Mouse (Mus musculus) liver, embryonic 12.5 days (tissue): Measurements from ENCODE around the gene Kcnk3. TPM values are rescaled to one million over a fixed set of nuclear protein-coding genes. Genes with fewer than 3 reads are reported as not detected.

Experiments
- ATAC-seq: fragments of 200-750 bp; cut with Nextera tagmentation; 2 replicates; pipeline ENCODE4 v1.8.0; 2017; ENCODE audit warnings: moderate number of reproducible peaks, mild to moderate bottlenecking, moderate library complexity
- H3K27ac ChIP-seq: fragments of 300-500 bp; sonication (generic); 2 replicates; pipeline ENCODE4 v1.5.1; 2016; ENCODE audit warnings: mild to moderate bottlenecking
- H3K27me3 ChIP-seq: fragments of 300-500 bp; sonication (generic); replicated peaks from 2 replicates; pipeline ENCODE4 v1.6.1; 2016; ENCODE audit warnings: mild to moderate bottlenecking, moderate library complexity
- H3K36me3 ChIP-seq: fragments of 300-500 bp; sonication (generic); 2 replicates; pipeline ENCODE4 v1.6.1; 2016; ENCODE audit warnings: mild to moderate bottlenecking, moderate library complexity
- H3K4me1 ChIP-seq: fragments of 300-500 bp; sonication (generic); 2 replicates; pipeline ENCODE4 v1.6.1; 2016
- H3K4me2 ChIP-seq: fragments of 300-500 bp; sonication (generic); 2 replicates; pipeline ENCODE4 v1.6.1; 2016; ENCODE audit warnings: mild to moderate bottlenecking, moderate library complexity
- H3K4me3 ChIP-seq: fragments of 300-500 bp; sonication (generic); 2 replicates; pipeline ENCODE4 v1.5.1; 2016; ENCODE audit warnings: mild to moderate bottlenecking, moderate library complexity
- H3K9ac ChIP-seq: fragments of 300-500 bp; sonication (generic); 2 replicates; pipeline ENCODE4 v1.6.1; 2016; ENCODE audit warnings: mild to moderate bottlenecking, moderate library complexity
- H3K9me3 ChIP-seq: fragments of 300-500 bp; sonication (generic); replicated peaks from 2 replicates; pipeline ENCODE4 v1.6.1; 2016; ENCODE audit warnings: mild to moderate bottlenecking, moderate library complexity
- WGBS: fragments of 180-500 bp; shearing (Covaris S2); methylation state at CpG from one replicate; pipeline ENCODE4 v1.1.7; 2016; ENCODE audit not compliant: insufficient replicate concordance; 5-methylcytosine and 5-hydroxymethylcytosine counted together
- microRNA-seq: library from miRNA; unstranded; fragments of <30 nt; microRNA quantifications from one replicate; pipeline ENCODE4, GENCODE M21; 2017
- polyA plus RNA-seq: library from polyadenylated mRNA; unstranded; fragments of >200 nt; fragmentation: Nextera tagmentation; extraction: Ambion mirVana; gene quantifications from 2 replicates; pipeline ENCODE4 v1.2.1, GENCODE M21; 2016

Gene Kcnk3
- polyA plus RNA-seq, 1 experiment from 2014 or later = 0.08 TPM

- Histone ChIP-seq H3K4me1 (peaks cover 38% of the 10 kb centered on the region), H3K4me2 (peak overlapping the region; percentile 78), H3K9ac (peak overlapping the region; percentile 89), H3K4me3 (peak overlapping the region; percentile 75), H3K27ac (peak overlapping the region; percentile 84), H3K9me3 (no peaks in the 10 kb centered on the region), H3K27me3 (no peaks in the 10 kb centered on the region), H3K36me3 (peaks cover 46% of the 10 kb centered on the region)
- no peak for ATAC-seq
- 3% methylated on average over 3 of the region's 3 CpGs for WGBS
Measured at GRCm38 (mm10) chr5:30667686-30668085, 79.7 kb downstream of the Kcnk3 start.

GRCm38 (mm10) chr5:30668637-30669495, 80.9 kb downstream of the Kcnk3 start:
- peak overlapping the region; percentile 75 for H3K4me3 ChIP-seq
- peaks cover 38% of the 10 kb centered on the region for H3K4me1 ChIP-seq
- H3K27me3 ChIP-seq = no peaks in the 10 kb centered on the region
- peak overlapping the region; percentile 89 for H3K9ac ChIP-seq
- H3K27ac ChIP-seq = peak overlapping the region; percentile 84; the same call in 1 of the 2 replicates
- H3K9me3 ChIP-seq = no peaks in the 10 kb centered on the region
- peaks cover 58% of the 10 kb centered on the region for H3K36me3 ChIP-seq
- H3K4me2 ChIP-seq = peak overlapping the region; percentile 78
- WGBS = 89% methylated on average over 9 of the region's 9 CpGs
- no peak for ATAC-seq

GRCm38 (mm10) chr5:30669496-30669830, 81.5 kb downstream of the Kcnk3 start:
- Histone ChIP-seq H3K27me3 (no peaks in the 10 kb centered on the region), H3K27ac (peak overlapping the region; percentile 33; the same call in 1 of the 2 replicates), H3K4me3 (peak overlapping the region; percentile 75), H3K36me3 (peaks cover 64% of the 10 kb centered on the region), H3K4me2 (peak overlapping the region; percentile 78), H3K9ac (peak overlapping the region; percentile 89), H3K9me3 (no peaks in the 10 kb centered on the region), H3K4me1 (peaks cover 38% of the 10 kb centered on the region)
- ATAC-seq = no peak
- 57% methylated on average over 3 of the region's 3 CpGs for WGBS

- Histone ChIP-seq H3K4me2 (peak overlapping the region; percentile 78; the same call in 1 of the 2 replicates), H3K9me3 (no peaks in the 10 kb centered on the region), H3K36me3 (peaks cover 70% of the 10 kb centered on the region), H3K27me3 (no peaks in the 10 kb centered on the region), H3K27ac (no peak overlapping the region), H3K4me3 (no peak overlapping the region), H3K4me1 (peaks cover 37% of the 10 kb centered on the region), H3K9ac (no peak overlapping the region)
- ATAC-seq = no peak
- WGBS = 81% methylated on average over 7 of the region's 7 CpGs
Measured at GRCm38 (mm10) chr5:30670091-30670490, 82.1 kb downstream of the Kcnk3 start.

- peaks cover 93% of the 10 kb centered on the region for H3K36me3 ChIP-seq
- no peak overlapping the region for H3K9ac ChIP-seq
- peaks cover 13% of the 10 kb centered on the region for H3K4me1 ChIP-seq
- H3K27me3 ChIP-seq = no peaks in the 10 kb centered on the region
- H3K9me3 ChIP-seq = no peaks in the 10 kb centered on the region
- no peak overlapping the region for H3K4me2 ChIP-seq
- H3K27ac ChIP-seq = no peak overlapping the region
- no peak for ATAC-seq
- no peak overlapping the region for H3K4me3 ChIP-seq
- 82% methylated on average over 7 of the region's 7 CpGs for WGBS
Measured at GRCm38 (mm10) chr5:30674001-30674400, 86.0 kb downstream of the Kcnk3 start.

Small RNA genes within 50 kb of the gene (microRNA-seq; reads per million reads assigned to microRNA genes)
- not detected for gene Mir5625

Other genes starting within 250 kb of the Kcnk3 start
- 0.02 TPM in 1 of 2 replicates, not detected in the other for gene Otof, start 126.2 kb upstream of the Kcnk3 start, polyA plus RNA-seq
- not detected in 2 replicates for gene 1700001C02Rik, start 122.1 kb upstream of the Kcnk3 start, polyA plus RNA-seq
- not detected in 2 replicates for gene Cib4, start 42.3 kb upstream of the Kcnk3 start, polyA plus RNA-seq
- 10.3 and 12.1 TPM in 2 replicates for gene Slc35f6, start 59.8 kb downstream of the Kcnk3 start, polyA plus RNA-seq
- 259 and 265 TPM in 2 replicates for gene Cenpa, start 78.6 kb downstream of the Kcnk3 start, polyA plus RNA-seq
- gene Dpysl5, start 123.4 kb downstream of the Kcnk3 start, polyA plus RNA-seq = 0.20 and 0.36 TPM in 2 replicates
- 3.0 and 3.4 TPM in 2 replicates for gene Mapre3, start 226.5 kb downstream of the Kcnk3 start, polyA plus RNA-seq